Mouse (Mus musculus): Measurements from ENCODE around the gene Car10.

DNA sequence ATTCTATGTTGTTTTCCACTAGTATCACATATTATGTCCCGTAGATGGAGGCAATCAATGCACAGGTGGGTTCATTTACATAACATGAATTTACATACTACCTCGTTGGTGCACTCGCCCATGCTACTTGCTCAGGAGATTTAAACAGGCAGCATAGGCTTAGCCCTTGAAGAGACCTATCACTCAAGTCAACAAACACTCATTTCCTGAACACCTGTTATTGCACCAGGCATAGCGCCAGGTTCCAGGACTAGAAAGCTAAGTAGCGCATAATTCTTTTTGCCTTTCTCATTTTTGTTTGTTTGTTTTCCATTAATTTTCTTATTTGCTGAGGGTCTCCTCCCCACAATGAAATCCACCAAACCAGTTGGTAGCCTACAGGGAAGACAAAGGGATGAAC is 333.7 kb downstream of the Car10 start:
- TF ChIP-seq CTCF (IDR thresholded peaks at IDR 0.05; ENCODE audit: low read depth, low read length) (no peak), POLR2A (IDR thresholded peaks at IDR 0.05; ENCODE audit: borderline replicate concordance, low read depth, low read length) (no peak)

Measured in bone marrow macrophage, adult 2 months (primary cell).